Comparison of ENCODE assay signal across 8 mouse cellular contexts in the genomic region with DNA sequence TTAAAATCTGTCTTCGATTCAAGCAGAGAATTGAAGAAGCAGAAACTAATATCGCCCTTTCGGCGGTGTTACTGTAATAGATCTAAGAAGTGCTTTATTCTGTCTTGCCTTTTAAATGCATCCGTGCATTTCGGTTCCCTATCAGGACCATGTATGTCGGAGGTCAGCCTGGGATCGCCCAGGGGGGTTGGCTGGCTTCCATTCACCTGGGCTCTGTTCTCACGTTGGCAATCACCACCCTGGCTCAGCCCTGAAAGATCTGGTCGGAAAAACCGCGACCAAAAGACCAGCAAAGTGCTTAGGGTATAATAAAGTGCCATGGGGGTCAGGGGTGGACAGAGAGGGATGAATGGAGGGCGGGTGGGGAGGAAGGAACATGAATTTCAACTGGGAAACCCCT. TPM values are rescaled to one million over a fixed set of nuclear protein-coding genes. Genes with fewer than 3 reads are reported as not detected.
DNase-seq lines count a peak whose midpoint lies in the region; ATAC-seq and TF ChIP-seq lines count a peak whose summit lies in the region.

No protein-coding gene starts in this region.

- peak overlapping the region; percentile 58; the same call in 1 of the 2 replicates for H3K9ac ChIP-seq in intestine, embryonic 15.5 days
- H3K9ac ChIP-seq in midbrain, embryonic 12.5 days (replicated peaks): peak overlapping the region; percentile 86

- no peaks in the 10 kb centered on the region for H3K36me3 ChIP-seq in intestine, embryonic 15.5 days
- H3K36me3 ChIP-seq in midbrain, embryonic 12.5 days: no peaks in the 10 kb centered on the region

- peak overlapping the region; percentile 28; the same call in 1 of the 2 replicates for H3K27ac ChIP-seq in left cerebral cortex, adult 2 months
- no peak overlapping the region for H3K27ac ChIP-seq in cortical plate, adult 2 months (ENCODE audit: insufficient read depth, low read length)
- H3K27ac ChIP-seq in intestine, embryonic 15.5 days: no peak overlapping the region
- H3K27ac ChIP-seq in midbrain, embryonic 12.5 days (replicated peaks): no peak overlapping the region

- peak overlapping the region; percentile 69 for H3K4me3 ChIP-seq in left cerebral cortex, adult 2 months
- peak overlapping the region; percentile 55 for H3K4me3 ChIP-seq in cortical plate, adult 2 months (ENCODE audit: insufficient read depth, low read length)
- H3K4me3 ChIP-seq in intestine, embryonic 15.5 days (replicated peaks): peak overlapping the region; percentile 75
- H3K4me3 ChIP-seq in midbrain, embryonic 12.5 days: peak overlapping the region; percentile 90

- DNase-seq in left cerebral cortex, adult 2 months (ENCODE audit: extremely low spot score in 1 of 2, low spot score in 2 of 2): no peak
- DNase-seq in left cerebral cortex, adult 9 months (ENCODE audit: low spot score in 2 of 2): no peak
- no peak for DNase-seq in ovary, adult 18-20 months (ENCODE audit: low spot score)
- no peak for DNase-seq in urinary bladder, adult 18-20 months (ENCODE audit: low spot score in 2 of 2)

- H3K9me3 ChIP-seq in intestine, embryonic 15.5 days: no peaks in the 10 kb centered on the region
- H3K9me3 ChIP-seq in midbrain, embryonic 12.5 days: no peaks in the 10 kb centered on the region

- peaks cover 5% of the 10 kb centered on the region for H3K4me1 ChIP-seq in cortical plate, adult 2 months (ENCODE audit: control insufficient read depth, insufficient read depth, low read length)
- 0 out of 2 replicates have a peak, but pooled peaks cover 1% of the 10 kb centered on the region for H3K4me1 ChIP-seq in intestine, embryonic 15.5 days (replicated peaks)
- H3K4me1 ChIP-seq in midbrain, embryonic 12.5 days: peaks cover 11% of the 10 kb centered on the region; the same call in 1 of the 2 replicates

- ATAC-seq in intestine, embryonic 15.5 days: peak; percentile 16; the same call in 1 of the 2 replicates
- no peak for ATAC-seq in midbrain, embryonic 12.5 days (ENCODE audit: low FRiP score, low read depth)
- ATAC-seq in CD4-positive, CD25-positive, alpha-beta regulatory T cell, adult 4 months: no peak

- TF ChIP-seq CTCF in left cerebral cortex, adult 2 months (IDR thresholded peaks at IDR 0.05): no peak
- no peak for TF ChIP-seq CTCF in cortical plate, adult 2 months (IDR thresholded peaks at IDR 0.05; ENCODE audit: extremely low read depth, insufficient read depth, low read length)

- WGBS in intestine, embryonic 15.5 days: 20% methylated on average over 13 of the region's 13 CpGs
- WGBS in midbrain, embryonic 12.5 days: 16% methylated on average over 13 of the region's 13 CpGs

- peaks cover 10% of the 10 kb centered on the region; the same call in 1 of the 2 replicates for H3K27me3 ChIP-seq in intestine, embryonic 15.5 days (replicated peaks)
- peaks cover 39% of the 10 kb centered on the region for H3K27me3 ChIP-seq in midbrain, embryonic 12.5 days

- TF ChIP-seq POLR2A in cortical plate, adult 2 months (IDR thresholded peaks at IDR 0.05; ENCODE audit: extremely low read depth, insufficient read depth, low read length): no peak

- H3K4me2 ChIP-seq in intestine, embryonic 15.5 days (replicated peaks): peak overlapping the region; percentile 99
- peak overlapping the region; percentile 99 for H3K4me2 ChIP-seq in midbrain, embryonic 12.5 days (replicated peaks)

- intact Hi-C loops in left cerebral cortex, adult 2 months (cut with DNase I): loop anchor here (2.0 kb wide), 1 partner anchor 80 kb away; no protein-coding TSS in a partner anchor

RNA-seq across cellular contexts. Expression of gene Tmem150c, which starts 1.3 kb away (rescaled TPM):
- 10 to 100 TPM; 41.5 to 46.9 TPM for total RNA-seq in left cerebral cortex, adult 2 months (2021)
- 18.0 and 20.7 TPM in 2 replicates for polyA plus RNA-seq in cortical plate, adult 2 months (2012; rRNA removed)
- 2.3 and 2.5 TPM in 2 replicates for polyA plus RNA-seq in intestine, embryonic 15.5 days (2015; fragmentation: Nextera tagmentation; extraction: Ambion mirVana)
- 6.7 and 9.5 TPM in 2 replicates for polyA plus RNA-seq in midbrain, embryonic 12.5 days (2016; fragmentation: Nextera tagmentation; extraction: Ambion mirVana)
- polyA plus RNA-seq in CD4-positive, CD25-positive, alpha-beta regulatory T cell, adult 4 months (2017; shearing (Covaris generic)): not detected
